Mouse (Mus musculus) cerebral cortex, adult 2 months (tissue): ENCODE data around the gene Galnt10.

ENCODE experiments used
- WGBS: fragments of 180-500 bp; shearing (Covaris S2); methylation state at CpG from one replicate; pipeline ENCODE4 v1.1.7; 2018; 5-methylcytosine and 5-hydroxymethylcytosine counted together

Gene Galnt10

DNA sequence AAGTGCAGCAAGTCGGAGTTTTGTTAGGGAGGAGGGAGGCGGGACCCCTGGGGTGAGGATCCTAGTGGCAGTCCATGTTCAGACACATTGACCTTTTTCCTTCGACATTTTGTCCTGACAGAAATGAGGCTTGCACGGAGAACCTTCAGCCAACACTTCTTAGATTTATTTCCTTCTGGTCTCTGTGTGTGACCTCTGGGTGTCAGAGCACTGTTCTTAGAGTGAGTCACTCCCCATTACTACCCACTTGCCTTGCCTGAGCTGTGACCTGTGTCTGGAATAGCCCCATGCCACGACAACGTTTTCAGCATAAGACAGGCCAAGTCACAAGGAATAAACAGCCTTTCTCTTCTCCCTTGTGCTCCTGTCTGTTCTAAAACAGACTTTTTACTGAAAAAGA, 44.6 kb downstream of the Galnt10 start:
- 89% methylated on average over 6 of the region's 6 CpGs for WGBS

DNA sequence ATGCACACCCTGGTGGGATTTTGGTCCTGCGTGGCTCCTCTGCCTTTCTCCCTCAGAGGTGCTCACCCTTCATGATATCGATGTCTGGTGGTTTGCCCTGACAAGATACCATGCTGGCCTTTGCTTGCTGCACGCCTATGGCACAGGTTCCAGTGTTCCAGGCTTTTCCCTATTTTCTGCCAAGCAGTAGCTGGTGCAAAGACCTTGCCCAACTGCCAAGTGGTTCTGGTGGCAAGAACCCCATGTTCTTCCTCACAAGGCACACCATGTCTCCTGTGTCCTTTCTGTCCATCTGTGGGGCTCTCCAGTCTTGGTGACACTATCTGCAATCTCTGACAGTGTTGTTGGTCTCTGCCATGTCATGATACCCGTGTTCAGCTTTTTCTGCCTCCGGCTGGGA, 45.6 kb downstream of the Galnt10 start:
- 94% methylated on average over 5 of the region's 5 CpGs for WGBS

DNA sequence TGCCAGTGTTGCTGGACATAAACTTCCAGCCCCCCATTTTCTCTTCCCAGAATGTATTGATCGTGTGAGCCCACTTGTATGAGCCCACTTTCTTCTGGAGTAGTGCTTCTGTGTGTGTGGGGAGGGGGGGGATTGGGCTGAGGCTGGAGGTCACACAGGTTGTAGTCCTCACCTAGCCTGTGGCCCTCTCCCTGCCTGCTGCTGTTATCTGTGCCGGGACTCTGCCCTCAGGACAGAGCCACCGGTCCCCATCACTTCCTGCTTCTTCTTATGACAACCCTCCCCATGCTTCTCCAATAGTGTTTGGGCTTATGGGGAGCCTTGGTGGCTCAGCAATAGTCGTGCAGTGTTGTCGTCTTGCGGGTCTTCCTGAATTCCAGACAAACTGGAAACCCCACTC, 46.7 kb downstream of the Galnt10 start:
- WGBS, result 88% methylated on average over 6 of the region's 6 CpGs

DNA sequence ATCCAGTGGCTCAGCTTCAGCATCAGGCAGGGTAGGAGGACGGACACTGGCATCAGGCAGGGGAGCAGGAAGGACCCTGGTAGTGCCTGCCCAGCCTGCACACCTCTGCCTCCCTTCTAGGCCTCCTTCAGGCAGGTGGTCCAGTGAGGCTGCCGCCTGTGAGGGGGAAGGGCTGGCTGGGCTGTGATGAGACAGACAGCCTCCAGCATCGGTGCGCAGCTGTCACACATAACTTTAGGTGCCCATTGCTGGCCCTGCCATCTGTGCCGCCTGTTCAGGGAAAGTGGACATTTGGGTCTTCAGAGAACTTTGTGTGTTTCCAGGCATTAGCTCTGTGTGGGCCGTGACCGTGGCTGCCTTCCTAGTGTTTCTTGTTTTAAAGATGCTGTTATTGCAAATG, 47.5 kb downstream of the Galnt10 start:
- 90% methylated on average over 7 of the region's 7 CpGs for WGBS

DNA sequence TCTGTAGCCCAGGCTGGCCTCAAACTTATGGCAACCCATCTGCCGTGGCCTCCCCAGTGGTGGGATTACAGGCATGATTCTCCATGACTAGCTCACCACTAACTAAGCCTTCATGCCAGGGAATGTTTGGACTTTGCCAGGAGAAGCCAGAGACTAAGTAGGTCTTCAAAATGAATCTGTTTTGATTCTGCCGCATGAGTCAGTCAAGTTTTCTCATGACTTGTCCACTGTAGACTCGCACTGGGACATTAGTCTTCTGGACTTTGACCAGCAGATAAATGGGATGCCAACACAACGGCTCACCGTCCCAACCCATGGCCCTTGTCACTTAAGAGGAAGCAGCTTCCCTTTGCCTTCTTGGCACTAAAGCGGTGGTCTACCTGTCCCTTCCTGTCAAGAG, 49.2 kb downstream of the Galnt10 start:
- 94% methylated on average over 6 of the region's 6 CpGs for WGBS

DNA sequence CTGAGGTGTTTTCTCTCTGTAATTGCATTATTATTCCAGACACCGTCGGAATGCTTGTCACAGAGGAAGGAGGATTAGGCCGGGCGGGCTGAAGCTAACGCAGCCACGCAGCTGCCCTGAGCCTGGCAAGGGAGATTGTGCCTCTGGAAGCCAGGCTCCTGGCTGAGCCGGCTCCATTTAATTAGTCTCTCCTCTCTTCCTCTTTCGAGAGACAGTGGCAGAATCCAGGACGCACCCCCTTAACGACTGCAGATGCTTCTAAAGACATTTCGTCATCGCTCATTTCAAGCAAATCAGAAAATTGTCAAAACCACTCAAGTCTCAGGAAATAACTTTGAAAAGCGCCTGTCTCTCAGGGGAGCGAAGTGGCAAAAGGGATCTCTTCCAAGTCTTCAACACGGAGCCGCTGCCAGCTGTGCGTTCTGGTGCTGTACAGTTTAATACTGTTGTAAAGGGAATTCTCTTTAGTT, 51.0 kb downstream of the Galnt10 start:
- WGBS, result 21% methylated on average over 17 of the region's 17 CpGs

DNA sequence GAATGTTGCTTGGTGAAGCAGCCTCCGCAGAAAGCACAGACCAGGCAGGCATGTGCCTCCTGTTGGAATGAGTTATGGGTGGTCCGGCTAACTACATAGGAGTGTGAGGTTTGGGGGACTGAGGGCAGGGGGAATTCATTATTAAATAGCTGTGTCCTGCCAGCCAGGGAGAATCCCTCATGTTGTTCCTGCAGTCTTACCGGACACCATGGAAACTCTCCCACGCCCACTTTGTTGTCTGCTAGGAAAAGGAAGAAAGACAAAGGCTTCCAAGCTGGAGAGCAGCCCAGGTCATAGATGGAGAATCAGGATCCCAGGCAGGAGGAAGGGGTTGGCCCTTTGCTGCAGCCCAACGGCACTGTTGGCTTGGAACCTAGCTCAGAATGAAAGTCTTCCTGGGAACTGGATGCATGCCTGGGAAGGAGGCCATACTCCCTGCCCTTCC, 51.6 kb downstream of the Galnt10 start:
- 42% methylated on average over 5 of the region's 5 CpGs for WGBS

DNA sequence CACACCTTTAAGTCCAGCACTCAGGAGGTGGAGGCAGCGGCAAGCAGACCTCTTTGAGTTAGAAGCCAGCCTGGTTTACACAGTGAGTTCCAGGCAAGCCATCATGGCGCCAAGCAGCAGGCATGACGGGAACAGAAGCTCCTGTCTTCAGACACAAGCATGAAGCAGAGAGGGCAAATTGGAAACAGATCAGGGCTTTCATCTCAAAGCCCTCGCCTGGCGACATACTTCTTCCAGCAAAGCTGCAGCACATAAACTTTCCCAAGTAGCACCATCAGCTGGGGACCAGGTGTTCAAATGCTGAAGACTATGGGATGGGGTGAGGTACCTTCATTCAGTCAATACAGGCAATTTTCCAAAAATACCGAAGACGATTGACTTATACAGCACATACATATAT, 54.9 kb downstream of the Galnt10 start:
- WGBS, result 92% methylated on average over 7 of the region's 7 CpGs

DNA sequence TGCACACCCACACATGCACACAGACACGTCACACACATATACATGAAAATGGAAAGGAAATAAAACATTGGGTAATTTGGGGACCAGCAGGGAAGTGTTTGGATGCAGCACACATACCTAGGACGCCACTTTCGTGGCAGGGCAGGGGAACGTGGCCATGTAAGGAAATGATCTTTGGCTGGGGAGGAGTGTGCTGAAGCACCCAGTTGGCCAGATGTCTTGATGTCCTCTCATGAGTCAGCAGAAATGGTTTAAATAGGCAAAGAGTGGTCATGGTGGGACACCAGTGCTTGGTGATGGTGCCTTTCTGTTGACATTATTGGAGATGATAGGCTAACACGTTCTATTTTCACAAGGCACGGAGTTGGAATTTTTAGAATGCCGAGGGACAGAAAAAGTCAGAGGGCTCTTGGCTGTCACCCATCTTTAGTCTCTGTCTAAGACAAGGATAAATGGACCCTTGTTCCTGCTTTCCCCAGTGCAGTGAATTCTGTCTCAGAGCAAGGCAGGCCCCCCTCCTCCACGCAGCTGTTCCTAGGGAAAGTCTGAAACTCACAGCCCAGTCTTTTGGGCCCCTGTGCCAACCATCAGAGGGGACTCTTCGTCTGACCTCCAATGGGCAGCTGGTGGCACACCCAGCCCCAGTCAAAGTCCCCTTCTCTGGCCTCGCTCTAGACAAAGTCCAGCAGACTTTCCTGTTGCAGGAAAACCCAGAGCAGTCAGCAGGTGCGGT, 56.1 kb downstream of the Galnt10 start:
- WGBS, result 77% methylated on average over 11 of the region's 11 CpGs

DNA sequence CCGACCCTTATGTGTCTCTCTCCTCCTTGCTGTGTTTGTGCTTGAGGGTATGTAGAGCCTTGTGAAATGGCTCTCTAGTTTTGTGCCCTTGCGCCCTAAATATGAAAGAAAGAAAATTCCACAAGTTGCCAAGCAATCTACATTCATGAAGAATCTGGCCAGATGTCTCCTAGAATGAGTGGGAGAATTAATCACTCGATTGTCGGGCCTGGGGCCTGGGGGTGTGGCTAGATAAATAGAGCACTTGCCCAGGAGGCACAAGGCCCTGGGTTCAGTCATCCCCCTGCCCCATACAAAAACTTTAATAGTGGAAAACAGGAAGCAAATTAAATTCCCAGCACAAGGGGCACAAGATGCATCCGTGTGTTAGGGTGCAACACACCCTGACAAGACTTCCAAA, 56.7 kb downstream of the Galnt10 start:
- 76% methylated on average over 5 of the region's 5 CpGs for WGBS

DNA sequence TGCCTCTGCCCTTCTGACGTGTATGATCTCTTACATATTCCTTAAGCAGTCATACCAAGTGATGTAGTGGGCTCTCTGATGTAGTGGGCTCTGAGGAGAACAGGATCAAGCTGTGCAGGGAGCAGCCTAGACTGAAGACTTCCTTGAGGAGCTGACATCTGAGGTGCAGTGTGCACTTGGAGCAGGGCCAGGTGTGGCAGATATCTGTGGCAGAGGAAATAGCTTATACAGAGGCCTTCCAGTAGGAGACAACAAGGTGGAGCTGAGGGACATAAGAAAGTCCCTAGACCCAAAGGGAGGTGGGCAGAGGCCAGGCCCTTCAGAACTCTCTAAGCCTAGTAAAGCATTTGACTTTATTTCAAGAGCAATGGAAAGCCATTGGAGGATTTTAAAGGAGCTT, 61.4 kb downstream of the Galnt10 start:
- WGBS, result 100% methylated on average over 1 of the region's 1 CpGs

DNA sequence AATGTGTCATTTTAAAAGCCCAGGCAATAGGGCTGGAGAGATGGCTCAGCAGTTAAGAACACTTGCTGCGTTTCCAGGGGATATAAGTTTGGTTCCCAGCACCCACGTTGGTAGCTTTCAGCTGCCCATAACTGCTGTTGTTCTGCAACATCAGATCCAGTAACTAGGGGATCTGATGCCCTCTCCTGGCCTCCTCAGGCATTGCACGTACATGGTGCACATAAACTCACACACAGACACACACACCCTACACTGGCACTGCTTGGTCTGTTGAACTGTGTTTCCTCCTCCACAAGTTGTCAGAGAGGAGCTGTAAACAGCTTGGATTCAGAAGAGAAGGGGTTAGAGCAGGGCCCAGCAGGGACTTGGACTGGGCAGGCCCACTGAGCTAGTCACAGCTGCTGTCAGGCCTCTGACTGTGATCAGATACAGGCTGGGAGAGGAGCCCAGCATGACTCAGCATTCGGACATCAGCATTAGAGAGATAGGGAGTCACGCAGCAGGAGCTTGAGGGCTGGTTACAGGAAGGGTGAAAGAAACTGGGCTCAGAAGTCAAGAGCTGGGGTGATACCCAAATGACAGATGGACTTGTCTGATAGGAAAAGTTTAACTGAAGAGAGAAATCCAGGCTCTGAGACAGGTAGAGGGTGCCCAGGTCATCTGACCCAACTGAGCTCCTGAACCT, 62.0 kb downstream of the Galnt10 start:
- WGBS, result 95% methylated on average over 5 of the region's 5 CpGs

DNA sequence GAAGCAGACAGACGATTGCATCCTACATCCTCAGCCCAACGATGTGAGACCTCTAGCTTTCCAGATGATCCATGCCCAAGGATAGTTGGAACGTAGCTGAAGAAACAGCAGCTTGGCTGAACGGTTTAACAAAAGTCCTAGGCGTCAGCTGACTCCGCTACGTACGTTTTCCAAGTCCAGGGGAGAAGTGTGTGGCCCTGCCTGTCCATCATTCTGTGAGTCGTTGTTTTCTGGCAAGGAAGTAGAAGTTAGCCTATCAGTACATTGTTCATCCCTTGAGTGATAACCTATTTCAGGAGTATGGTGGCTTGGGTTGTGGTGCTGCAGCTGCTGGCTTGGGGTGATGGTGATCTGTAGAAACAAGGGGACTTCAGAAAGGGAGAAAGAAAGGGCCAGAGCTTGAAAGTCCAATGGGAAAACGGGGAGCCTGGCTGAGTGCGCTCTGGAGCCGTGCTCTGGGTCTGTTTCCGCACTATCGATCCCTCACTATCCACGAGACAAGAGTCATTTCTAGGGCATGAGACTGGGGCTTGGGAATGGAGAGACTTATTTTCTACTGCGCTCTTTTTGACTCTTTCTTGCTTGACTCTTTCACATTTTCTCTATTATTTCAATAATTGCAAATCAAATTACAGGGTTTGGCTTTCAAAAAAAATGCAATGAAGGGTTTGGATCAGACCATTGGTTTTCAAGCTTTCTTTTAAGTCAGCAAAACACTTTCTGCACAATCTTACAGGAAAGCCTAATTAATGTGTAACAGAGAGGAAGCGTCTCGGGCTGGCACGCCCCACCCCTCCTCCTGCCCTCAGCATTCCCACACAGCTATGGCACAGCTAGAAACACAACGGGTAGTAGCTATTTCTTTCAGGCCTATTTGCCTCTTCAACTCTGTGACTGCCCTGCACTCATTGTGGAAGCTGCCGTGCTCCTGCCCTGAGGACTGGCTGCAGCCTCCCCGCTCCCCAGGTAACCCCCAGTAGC, 63.2 kb downstream of the Galnt10 start:
- 81% methylated on average over 22 of the region's 22 CpGs for WGBS

DNA sequence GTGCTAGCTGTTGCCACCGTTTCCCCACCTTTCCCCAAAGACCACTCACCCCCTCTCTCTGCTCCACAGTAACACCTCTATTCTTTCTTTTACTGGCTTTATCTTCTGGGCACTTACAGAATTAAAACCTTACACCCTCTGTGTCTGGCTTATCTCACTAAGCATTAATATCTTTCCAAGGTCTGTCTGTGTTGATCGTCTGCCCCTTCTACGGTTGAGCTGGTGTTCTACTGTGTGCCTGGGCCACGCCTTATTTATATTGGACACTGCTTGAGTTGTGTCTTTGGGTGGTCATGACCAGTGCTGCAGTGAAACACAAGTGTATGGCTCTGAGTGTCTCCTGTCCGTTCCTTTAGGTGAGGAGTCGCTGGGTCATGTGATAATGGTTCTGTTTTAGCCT, 68.7 kb downstream of the Galnt10 start:
- WGBS, result 94% methylated on average over 6 of the region's 6 CpGs

DNA sequence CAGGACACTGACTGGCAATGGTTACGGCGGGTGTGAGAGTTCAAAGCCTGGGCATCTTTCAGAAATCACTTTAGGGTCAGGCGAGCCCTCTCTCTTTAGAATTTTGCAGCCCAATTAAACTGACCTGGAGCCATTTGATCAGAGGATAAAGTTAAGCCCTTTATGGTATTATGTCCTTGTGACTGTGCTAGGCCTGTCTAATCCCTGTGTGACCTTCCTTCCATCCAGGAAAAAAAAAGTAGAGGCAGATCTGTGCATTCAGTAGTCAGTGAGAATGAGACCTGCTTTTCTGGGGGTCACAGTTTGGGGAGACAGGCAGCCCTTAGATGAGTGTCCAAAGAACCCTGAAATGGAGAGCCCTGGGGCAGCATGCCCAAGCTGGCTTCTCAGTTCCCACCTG, 71.5 kb downstream of the Galnt10 start:
- 98% methylated on average over 3 of the region's 3 CpGs for WGBS

DNA sequence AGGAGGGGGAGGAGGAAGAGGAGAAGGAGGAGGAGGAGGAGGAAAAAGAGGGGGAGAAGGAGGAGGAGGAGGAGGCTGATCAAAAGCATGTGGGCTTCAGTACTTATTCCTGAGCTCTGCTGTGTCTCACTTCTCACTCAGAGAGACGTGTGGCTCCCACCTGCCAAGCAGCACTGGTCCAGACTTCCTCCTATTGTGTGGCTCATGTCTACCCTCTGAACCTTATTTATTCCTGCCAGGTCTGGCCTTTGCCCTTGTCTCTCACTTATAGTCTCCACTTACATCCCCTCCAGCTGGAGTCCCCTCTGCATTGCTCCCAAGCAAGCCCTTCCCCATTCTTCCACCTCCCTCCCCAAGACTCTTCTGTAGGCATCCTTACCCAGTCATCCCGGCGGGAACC, 72.2 kb downstream of the Galnt10 start:
- 65% methylated on average over 3 of the region's 3 CpGs for WGBS

DNA sequence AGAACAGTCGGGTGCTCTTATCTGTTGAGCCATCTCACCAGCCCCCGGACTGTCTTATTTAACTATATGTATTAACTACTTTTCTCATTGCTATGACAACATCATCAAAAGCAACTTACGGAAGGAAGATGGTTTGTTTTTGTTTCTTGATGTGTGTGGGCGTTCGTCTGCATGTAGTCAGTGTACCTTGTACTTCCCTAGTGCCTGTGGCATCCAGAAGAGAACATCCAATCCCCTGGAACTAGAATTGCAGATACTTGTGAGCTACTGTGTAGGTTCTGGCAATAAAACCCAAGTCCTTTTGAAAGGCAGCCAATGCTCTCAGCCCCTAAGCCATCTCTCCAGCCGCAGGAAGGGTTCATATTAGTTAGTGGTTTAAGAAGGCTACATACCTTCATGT, 72.8 kb downstream of the Galnt10 start:
- WGBS, result 73% methylated on average over 6 of the region's 6 CpGs

DNA sequence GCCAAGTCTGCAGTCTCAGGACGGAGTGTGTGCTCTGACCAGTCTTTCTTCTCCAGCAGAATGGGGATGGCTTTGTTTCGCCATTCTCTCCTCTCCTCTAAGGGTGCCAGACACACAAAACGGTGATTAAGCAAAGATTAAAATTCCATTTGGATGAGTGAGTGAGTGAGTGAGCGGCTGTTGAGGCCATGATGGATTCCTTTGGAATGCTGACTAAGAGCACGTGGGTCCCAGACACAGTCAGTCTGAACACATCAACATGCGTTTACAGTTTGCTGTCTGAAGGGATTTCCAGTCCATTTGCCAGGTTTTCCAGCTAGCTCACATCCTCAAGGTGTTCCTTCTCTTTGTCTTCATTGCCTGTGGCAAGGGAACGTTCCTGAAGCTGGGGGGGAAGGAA, 74.4 kb downstream of the Galnt10 start:
- 63% methylated on average over 7 of the region's 7 CpGs for WGBS

DNA sequence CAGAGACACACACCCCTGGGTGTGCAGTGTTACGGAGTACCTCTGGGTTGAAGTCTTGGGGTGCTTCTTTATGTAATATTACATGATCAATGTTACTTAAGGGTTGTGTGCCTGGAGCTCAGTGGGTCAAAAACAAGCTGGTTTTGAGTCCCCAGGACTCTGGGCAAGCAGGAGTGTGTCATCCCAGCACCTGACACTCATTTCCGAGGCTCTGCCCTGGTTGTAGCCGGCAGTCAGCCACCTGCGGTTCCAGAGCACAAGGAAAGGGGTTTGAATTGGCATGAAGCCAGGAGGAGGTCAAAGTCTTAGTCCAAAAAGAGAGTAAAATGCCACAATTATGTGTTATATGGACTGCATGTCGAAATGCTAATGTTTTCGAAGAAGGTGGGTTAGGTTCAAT, 74.8 kb downstream of the Galnt10 start:
- 85% methylated on average over 6 of the region's 6 CpGs for WGBS

DNA sequence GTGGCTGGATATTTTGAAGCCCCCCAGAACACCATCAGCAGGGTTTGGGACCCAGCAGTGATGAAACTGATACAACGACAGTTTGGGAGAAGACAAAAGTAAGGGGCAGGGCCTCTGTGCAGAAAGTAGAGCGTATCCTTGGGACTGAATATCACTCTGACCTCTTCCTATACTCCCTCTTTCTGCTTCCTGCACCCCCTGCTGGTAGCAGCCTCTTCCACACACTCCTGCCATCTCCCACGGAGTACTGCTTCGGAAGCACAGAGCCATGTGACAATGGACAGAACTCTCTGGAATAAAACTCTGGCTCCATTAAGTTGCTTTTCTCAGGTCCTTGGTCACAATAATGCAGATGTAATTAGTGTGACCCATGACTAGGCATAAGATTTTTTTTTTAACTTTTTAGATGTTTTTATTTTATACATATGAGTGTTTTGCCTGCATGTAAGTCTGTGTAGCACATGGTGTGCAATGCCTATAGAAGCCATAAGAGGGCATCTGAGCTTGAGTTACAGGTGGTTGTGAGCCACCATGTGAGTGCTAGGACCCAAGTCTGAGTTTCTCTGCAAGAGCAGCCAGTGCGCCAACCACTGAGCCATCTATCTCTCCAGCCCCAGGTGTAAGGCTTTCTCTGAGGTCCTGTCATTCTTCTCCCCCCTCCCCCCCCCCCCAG, 79.7 kb downstream of the Galnt10 start:
- WGBS, result 93% methylated on average over 5 of the region's 5 CpGs

DNA sequence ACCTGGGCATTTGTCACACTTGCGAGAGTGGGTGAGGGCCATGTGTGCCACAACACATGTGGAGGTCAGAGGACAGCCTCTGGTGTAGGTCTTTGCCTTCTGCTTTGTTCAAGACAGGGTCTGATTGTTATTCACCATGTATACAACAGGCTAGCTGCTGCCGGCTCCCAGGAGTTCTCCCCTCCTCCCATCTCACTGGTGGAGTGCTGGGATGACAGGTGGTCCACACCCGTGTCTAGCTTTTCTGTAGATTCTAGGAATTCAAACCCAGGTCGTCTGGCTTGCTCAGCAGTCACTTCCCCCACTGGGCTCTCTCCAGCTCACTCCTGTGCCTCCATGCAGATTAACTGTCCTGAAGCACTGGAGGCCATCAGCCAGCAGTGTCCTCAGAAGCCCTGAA, 80.7 kb downstream of the Galnt10 start:
- WGBS, result 87% methylated on average over 4 of the region's 4 CpGs
